Mouse (Mus musculus): ENCODE measurements around the gene Caps2. TPM values are rescaled to one million over a fixed set of nuclear protein-coding genes. Genes with fewer than 3 reads are reported as not detected.

Gene Caps2
- total RNA-seq, 2 experiments from 2014 or later: not detected

Other genes starting within 250 kb of the Caps2 start
- gene Krr1, start 191.0 kb upstream of the Caps2 start, total RNA-seq (2021): 10 to 100 TPM; 23.7 to 26.4 TPM
- gene Glipr1, start 161.0 kb upstream of the Caps2 start, total RNA-seq (2021): not detected
- gene Glipr1l1, start 103.4 kb upstream of the Caps2 start, total RNA-seq (2021): not detected
- not detected for gene Glipr1l2, start 80.3 kb upstream of the Caps2 start, total RNA-seq (2021)
- not detected for gene Glipr1l3, start 3.3 kb upstream of the Caps2 start, total RNA-seq (2021)
- gene Kcnc2, start 107.5 kb downstream of the Caps2 start, total RNA-seq (2021): under 1 TPM; 0.15 to 0.17 TPM